Mouse (Mus musculus) liver, embryonic 13.5 days (tissue): ENCODE results near the gene Smim20. TPM values are rescaled to one million over a fixed set of nuclear protein-coding genes. Genes with fewer than 3 reads are reported as not detected.

Experiments used
- polyA plus RNA-seq: library from polyadenylated mRNA; unstranded; fragments of >200 nt; fragmentation: Nextera tagmentation; extraction: Ambion mirVana; gene quantifications from 2 replicates; pipeline ENCODE4 v1.2.1, GENCODE M21; 2015

Smim20 gene
- polyA plus RNA-seq, 1 experiment from 2014 or later, result 47.9 TPM

Other genes with a start within 250 kb of the Smim20 start
- gene Slc34a2, start 229.0 kb upstream of the Smim20 start, polyA plus RNA-seq, result 0.03 and 0.06 TPM in 2 replicates
- 0.05 and 0.15 TPM in 2 replicates for gene Sel1l3, start 53.2 kb upstream of the Smim20 start, polyA plus RNA-seq
- gene Rbpj, start 199.1 kb downstream of the Smim20 start, polyA plus RNA-seq, result 7.4 and 10.3 TPM in 2 replicates